Mouse (Mus musculus) adipocyte (in vitro differentiated cells): ENCODE data around the gene Myod1.

Experiments used
- DNase-seq: peaks from one replicate; pipeline ENCODE4 v3.0.0-alpha.2; 2016; ENCODE audit warnings: low spot score

Myod1 gene

DNA sequence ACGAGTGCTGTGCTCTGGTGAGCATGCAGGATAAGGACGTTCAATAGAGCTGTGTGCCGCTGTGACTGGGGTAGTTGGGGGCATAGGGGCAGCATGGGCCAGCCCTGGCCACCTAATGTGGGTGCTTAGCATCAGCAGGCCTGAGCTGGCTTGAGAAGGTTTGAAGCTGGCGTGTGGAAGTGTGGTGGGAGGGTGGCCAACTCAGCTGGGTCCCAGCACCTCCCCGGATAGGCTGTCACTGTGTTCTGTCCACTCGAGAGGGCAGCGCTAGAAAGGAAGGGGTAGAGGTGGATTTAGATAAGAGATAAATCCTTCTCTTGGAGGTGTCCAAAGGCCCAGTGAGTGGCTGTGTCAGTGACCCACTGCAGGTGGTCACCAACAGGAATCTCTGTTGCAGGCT is 41.2 kb downstream of the Myod1 start:
- no peak for DNase-seq

- no peak for DNase-seq
Observed at GRCm38 (mm10) chr7:46418102-46418622, 41.9 kb downstream of the Myod1 start.

GRCm38 (mm10) chr7:46421535-46421934 is 45.3 kb downstream of the Myod1 start:
- DNase-seq = no peak

- no peak for DNase-seq
Observed at GRCm38 (mm10) chr7:46422052-46422763, 45.9 kb downstream of the Myod1 start.

DNA sequence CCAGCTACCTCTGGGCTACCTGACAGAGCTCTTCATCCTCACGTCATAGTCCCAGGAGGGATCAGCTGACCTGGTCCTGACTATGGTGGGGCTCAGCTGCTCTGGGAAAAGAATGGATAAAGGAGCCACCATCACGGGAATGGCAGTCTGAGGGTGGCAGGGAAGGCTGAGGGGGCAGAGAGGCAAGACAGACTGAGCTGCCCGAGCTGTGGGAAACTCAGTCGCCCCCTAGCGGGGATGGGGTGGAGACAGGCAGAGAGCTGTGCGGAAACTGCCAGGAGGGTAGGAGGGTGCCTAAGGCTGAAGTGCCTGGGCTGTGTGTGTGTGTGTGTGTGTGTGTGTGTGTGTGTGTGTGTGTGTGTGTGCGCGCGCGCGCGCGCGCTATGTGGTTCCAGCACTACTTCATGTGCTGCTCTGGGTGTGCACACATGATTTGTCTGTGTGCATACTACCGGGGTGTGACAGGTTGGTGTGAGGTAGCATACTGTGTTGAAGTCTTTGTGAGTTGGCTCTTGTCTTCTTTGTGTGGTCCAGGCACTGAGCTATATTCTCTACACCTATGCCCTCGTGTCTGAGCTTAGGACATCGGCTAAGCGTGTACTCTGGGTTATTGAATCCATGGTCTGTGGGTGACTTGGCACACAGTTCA is 46.6 kb downstream of the Myod1 start:
- DNase-seq = peak; percentile 3

DNA sequence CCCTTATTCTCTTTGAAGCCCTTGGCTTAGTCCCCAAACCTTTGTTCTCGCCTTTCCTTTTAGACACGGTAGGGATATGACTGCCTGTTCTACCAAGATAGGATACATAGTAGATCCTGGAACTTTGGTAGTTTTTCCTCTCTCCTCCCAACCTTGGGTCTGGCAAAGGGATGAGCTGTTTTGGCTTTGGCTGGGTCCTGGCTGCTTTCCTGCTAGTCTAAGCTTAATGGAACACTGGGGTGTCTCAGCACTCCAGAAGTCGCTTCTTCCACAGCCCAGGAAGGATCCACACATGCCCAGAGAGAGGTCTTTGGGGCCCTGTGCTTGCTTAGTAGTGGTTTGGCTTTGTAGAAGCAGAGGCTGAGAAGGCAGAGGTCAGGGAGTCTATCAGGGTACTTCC is 47.7 kb downstream of the Myod1 start:
- DNase-seq = no peak

DNA sequence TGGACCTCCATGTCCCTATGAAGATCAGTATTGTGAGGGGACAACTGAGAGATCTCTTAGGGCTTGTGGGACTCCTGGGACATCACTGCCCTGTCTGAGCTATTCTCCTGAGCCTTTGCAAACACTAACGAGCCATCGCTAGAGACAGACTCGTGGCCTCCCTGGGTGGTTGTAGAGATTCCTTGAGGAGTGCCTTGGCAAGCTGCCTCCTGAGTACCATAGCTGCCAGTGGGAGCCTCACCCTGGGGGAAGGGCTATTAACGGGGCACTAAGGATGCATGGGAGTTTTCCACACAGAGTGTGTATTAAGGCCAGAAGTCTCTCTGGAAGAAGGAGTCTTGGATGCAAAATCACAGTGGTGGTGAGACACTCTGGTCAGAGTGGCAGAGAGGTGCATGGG is 48.7 kb downstream of the Myod1 start:
- DNase-seq = no peak
